Mouse (Mus musculus) monocyte, adult 5-6 weeks (primary cell): ENCODE data around the gene Bdkrb1. TPM values are rescaled to one million over a fixed set of nuclear protein-coding genes. Genes with fewer than 3 reads are reported as not detected.

Source experiments
- total RNA-seq: library from RNA; stranded (forward); fragments of 200-1000, 200-491, 200-594 nt; gene quantifications from 3 replicates; pipeline ENCODE4 v1.2.3, GENCODE M21; 2017

Gene Bdkrb1
- total RNA-seq, 1 experiment from 2014 or later, result not detected

Other genes starting within 250 kb of the Bdkrb1 start
- gene D430019H16Rik, start 149.2 kb upstream of the Bdkrb1 start, total RNA-seq, result 0.19 to 0.78 TPM (median 0.21 TPM) in 3 replicates
- not detected in 3 replicates for gene Bdkrb2, start 39.9 kb upstream of the Bdkrb1 start, total RNA-seq
- 17.5 to 21.6 TPM (median 21.5 TPM) in 3 replicates for gene Gskip, start 81.7 kb downstream of the Bdkrb1 start, total RNA-seq
- 16.9 to 24.6 TPM (median 18.7 TPM) in 3 replicates for gene Atg2b, start 82.1 kb downstream of the Bdkrb1 start, total RNA-seq
- gene Ak7, start 102.9 kb downstream of the Bdkrb1 start, total RNA-seq, result 1.3 TPM in 1 of 3 replicates, not detected in the others
- 190 to 223 TPM (median 204 TPM) in 3 replicates for gene Papola, start 181.6 kb downstream of the Bdkrb1 start, total RNA-seq